Mouse (Mus musculus) brain, embryonic 18.5 days (tissue): ENCODE measurements around the gene Ctns.
A peak's percentile ranks its signal among the peaks of the same experiment; 100 is the strongest.

ENCODE experiments used
- DNase-seq: peaks from one replicate; pipeline ENCODE4 v3.0.0-alpha.2; 2012; ENCODE audit warnings: low read depth, low spot score

Ctns gene

GRCm38 (mm10) chr11:73144261-73144681, 54.6 kb downstream of the Ctns start:
- no peak for DNase-seq

DNA sequence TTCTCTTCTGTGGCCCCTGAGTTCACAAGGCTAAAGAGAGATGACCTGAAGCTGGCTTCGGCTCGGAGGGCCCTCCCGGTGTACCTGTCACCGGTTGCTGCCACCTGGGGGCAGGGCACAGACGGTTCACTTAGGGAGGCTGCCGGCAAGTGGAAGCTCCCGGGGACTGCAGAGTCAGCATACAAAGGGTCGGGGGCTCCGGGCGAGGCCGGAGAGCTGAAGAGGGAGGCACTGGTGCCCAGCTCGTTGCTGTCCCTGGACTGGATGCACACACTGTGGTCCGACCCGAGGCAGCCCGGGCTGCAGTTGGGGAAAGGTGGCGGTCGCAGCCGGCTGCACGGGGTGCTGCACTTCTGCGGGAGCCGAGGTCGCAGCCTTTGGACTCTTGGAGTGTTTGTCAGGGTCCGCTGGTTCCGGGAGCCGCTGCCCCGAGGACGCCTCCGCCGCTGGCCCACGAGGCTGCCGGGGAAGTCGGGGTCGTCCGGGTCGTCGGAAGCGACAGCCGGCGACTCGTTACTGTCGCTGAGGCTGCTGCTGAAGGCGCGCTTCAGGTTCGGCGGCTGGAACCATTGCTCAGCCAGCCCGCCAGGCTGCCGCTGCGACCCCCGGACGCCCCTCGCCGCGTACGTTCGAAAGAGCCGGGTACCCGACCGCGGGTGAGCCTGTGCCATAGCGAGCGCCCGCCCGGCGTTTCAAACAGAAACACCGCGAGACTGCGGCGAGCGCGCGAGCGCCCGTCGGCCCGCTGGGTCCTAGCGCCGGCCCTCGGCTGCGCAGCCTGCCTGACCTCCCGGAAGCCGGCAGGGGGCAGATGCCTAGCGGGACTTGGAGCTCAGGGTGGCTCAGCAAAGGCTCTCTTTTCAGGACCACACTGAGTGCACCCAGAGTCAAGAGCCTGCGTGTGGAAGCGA, 61.0 kb downstream of the Ctns start, which contains the start of gene Haspin:
Gene Haspin, minus strand, starts transcription at position 704 of the 911 bp plus-strand sequence.
- DNase-seq = peak; percentile 66

- DNase-seq = no peak
Measured at GRCm38 (mm10) chr11:73137116-73137515, 61.7 kb downstream of the Ctns start.

- DNase-seq = no peak
Measured at GRCm38 (mm10) chr11:73136587-73136986, 62.3 kb downstream of the Ctns start.

DNA sequence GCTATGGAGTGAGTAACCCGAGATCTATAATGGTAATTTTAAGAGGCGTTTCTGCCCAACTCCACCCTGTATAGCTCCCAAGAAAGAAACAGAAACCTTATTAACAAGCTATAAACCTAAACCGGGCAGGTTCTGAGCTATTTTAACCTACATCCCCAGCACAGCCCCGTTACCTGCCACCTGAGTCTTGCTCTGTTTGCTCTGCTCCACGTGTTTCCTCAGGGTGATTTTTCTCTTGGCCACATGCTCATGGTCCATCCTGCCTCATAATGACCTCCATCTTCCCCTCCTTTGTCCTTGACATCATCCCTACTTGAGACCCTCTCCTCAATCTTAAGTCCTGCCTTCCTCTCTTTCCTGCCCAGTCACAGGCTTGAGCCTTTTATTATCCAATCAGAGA, 64.6 kb downstream of the Ctns start:
- no peak for DNase-seq
